ENCODE assay signal across 8 mouse cellular contexts in genomic region chr5:92127141-92127625, GRCm38 (mm10). TPM values are rescaled to one million over a fixed set of nuclear protein-coding genes. Genes with fewer than 3 reads are reported as not detected.
DNase-seq lines count a peak whose midpoint lies in the region; ATAC-seq and TF ChIP-seq lines count a peak whose summit lies in the region.

No protein-coding gene starts in this region.

- WGBS in heart, embryonic 15.5 days, result 53% methylated on average over 9 of the region's 9 CpGs
- WGBS in neural tube, embryonic 14.5 days, result 72% methylated on average over 9 of the region's 9 CpGs

- no peak for DNase-seq in layer of hippocampus, adult 2 months (ENCODE audit: low spot score in 2 of 2)
- no peak for DNase-seq in layer of hippocampus, postnatal 10 days (ENCODE audit: low spot score in 2 of 2)
- peak; percentile 91 for DNase-seq in NIH3T3 (ENCODE audit: low read depth)
- no peak for DNase-seq in kidney, postnatal 14 days
- no peak for DNase-seq in layer of hippocampus, postnatal 14 days (ENCODE audit: low spot score in 2 of 2)
- DNase-seq in layer of hippocampus, adult 11-12 months (ENCODE audit: low spot score), result no peak

- peak overlapping the region; percentile 36; the same call in 1 of the 2 replicates for H3K27ac ChIP-seq in layer of hippocampus, adult 2 months
- H3K27ac ChIP-seq in heart, embryonic 15.5 days, result peak overlapping the region; percentile 53
- 0 out of 2 replicates have a peak overlapping the region, but pooled peaks have one; percentile 22 for H3K27ac ChIP-seq in neural tube, embryonic 14.5 days (ENCODE audit: low read depth, low read length)

- peaks cover 5% of the 10 kb centered on the region; the same call in 1 of the 2 replicates for H3K36me3 ChIP-seq in heart, embryonic 15.5 days
- no peaks in the 10 kb centered on the region for H3K36me3 ChIP-seq in neural tube, embryonic 14.5 days (ENCODE audit: control insufficient read depth, insufficient read depth, low read length)

- H3K4me3 ChIP-seq in layer of hippocampus, adult 2 months, result no peak overlapping the region
- 0 out of 2 replicates have a peak overlapping the region, but pooled peaks have one; percentile 7 for H3K4me3 ChIP-seq in heart, embryonic 15.5 days
- H3K4me3 ChIP-seq in neural tube, embryonic 14.5 days (ENCODE audit: low read depth, low read length), result no peak overlapping the region

- no peaks in the 10 kb centered on the region for H3K27me3 ChIP-seq in heart, embryonic 15.5 days
- H3K27me3 ChIP-seq in neural tube, embryonic 14.5 days (ENCODE audit: control insufficient read depth, insufficient read depth, low read length), result no peaks in the 10 kb centered on the region

- H3K9me3 ChIP-seq in heart, embryonic 15.5 days (replicated peaks), result no peaks in the 10 kb centered on the region
- H3K9me3 ChIP-seq in neural tube, embryonic 14.5 days (ENCODE audit: control insufficient read depth, low read length), result no peaks in the 10 kb centered on the region

- H3K4me1 ChIP-seq in heart, embryonic 15.5 days (replicated peaks), result peaks cover 21% of the 10 kb centered on the region
- no peaks in the 10 kb centered on the region for H3K4me1 ChIP-seq in neural tube, embryonic 14.5 days (ENCODE audit: control insufficient read depth, insufficient read depth, low read length)

- no peak for TF ChIP-seq CTCF in layer of hippocampus, adult 2 months (conservative IDR thresholded peaks at IDR 0.05)

- peak overlapping the region; percentile 21; the same call in 1 of the 2 replicates for H3K4me2 ChIP-seq in heart, embryonic 15.5 days
- no peak overlapping the region for H3K4me2 ChIP-seq in neural tube, embryonic 14.5 days (ENCODE audit: low read depth, low read length)

- H3K9ac ChIP-seq in heart, embryonic 15.5 days, result no peak overlapping the region
- H3K9ac ChIP-seq in neural tube, embryonic 14.5 days (replicated peaks; ENCODE audit: low read depth, low read length), result no peak overlapping the region

- no peak for ATAC-seq in heart, embryonic 15.5 days (replicated peaks; ENCODE audit: insufficient number of reproducible peaks, insufficient read depth, low FRiP score, low read depth)
- ATAC-seq in neural tube, embryonic 14.5 days (ENCODE audit: low read depth), result peak; percentile 19; the same call in 1 of the 2 replicates

RNA-seq across cellular contexts. Expression of gene Uso1, which starts 10.6 kb away (rescaled TPM):
- 10 to 100 TPM; 76.7 to 79.6 TPM for total RNA-seq in layer of hippocampus, adult 2 months (2021)
- 10 to 100 TPM; 67.4 to 68.2 TPM for total RNA-seq in layer of hippocampus, postnatal 10 days (2021)
- polyA plus RNA-seq in heart, embryonic 15.5 days (2015; fragmentation: Nextera tagmentation; extraction: Ambion mirVana), result 28.4 and 29.1 TPM in 2 replicates
- 31.7 and 36.3 TPM in 2 replicates for polyA plus RNA-seq in neural tube, embryonic 14.5 days (2014; fragmentation: Nextera tagmentation; extraction: Ambion mirVana)
- 10 to 100 TPM; 70.9 to 71.9 TPM for total RNA-seq in layer of hippocampus, postnatal 14 days (2021)

RNA-seq across cellular contexts. Expression of gene G3bp2, which starts 43.7 kb away (rescaled TPM):
- 100 to 1,000 TPM; 233 to 246 TPM for total RNA-seq in layer of hippocampus, adult 2 months (2021)
- total RNA-seq in layer of hippocampus, postnatal 10 days (2021), result 100 to 1,000 TPM; 178 to 181 TPM
- polyA plus RNA-seq in heart, embryonic 15.5 days (2015; fragmentation: Nextera tagmentation; extraction: Ambion mirVana), result 126 and 128 TPM in 2 replicates
- 406 and 408 TPM in 2 replicates for polyA plus RNA-seq in neural tube, embryonic 14.5 days (2014; fragmentation: Nextera tagmentation; extraction: Ambion mirVana)
- 100 to 1,000 TPM; 178 to 188 TPM for total RNA-seq in layer of hippocampus, postnatal 14 days (2021)
